Mouse (Mus musculus) cerebellum, postnatal 10 days (tissue): ENCODE data around the gene Ptpn14.
A peak's percentile ranks its signal among the peaks of the same experiment; 100 is the strongest.

ENCODE experiments used
- DNase-seq, 2 experiments: peaks; one replicate each; pipeline ENCODE4 v3.0.0; 2021; ENCODE audit warnings: mixed read lengths in 2 of 2

The Ptpn14 gene

GRCm38 (mm10) chr1:189718600-189718999, 9.5 kb upstream of the Ptpn14 start:
- no peak for DNase-seq

- peak in 1 of 2 experiments; percentile 35 for DNase-seq
These were observed 1.9 kb upstream of the Ptpn14 start for GRCm38 (mm10) chr1:189726121-189726520.

GRCm38 (mm10) chr1:189727346-189727883, 653 bp upstream of the Ptpn14 start:
- peak; percentile 32 to 37 for DNase-seq

- no peak for DNase-seq
These were observed 682 bp downstream of the Ptpn14 start for GRCm38 (mm10) chr1:189728784-189729115.

- no peak for DNase-seq
These were observed 1.2 kb downstream of the Ptpn14 start for GRCm38 (mm10) chr1:189729141-189729815.

GRCm38 (mm10) chr1:189731697-189732096, 3.6 kb downstream of the Ptpn14 start:
- no peak for DNase-seq

DNA sequence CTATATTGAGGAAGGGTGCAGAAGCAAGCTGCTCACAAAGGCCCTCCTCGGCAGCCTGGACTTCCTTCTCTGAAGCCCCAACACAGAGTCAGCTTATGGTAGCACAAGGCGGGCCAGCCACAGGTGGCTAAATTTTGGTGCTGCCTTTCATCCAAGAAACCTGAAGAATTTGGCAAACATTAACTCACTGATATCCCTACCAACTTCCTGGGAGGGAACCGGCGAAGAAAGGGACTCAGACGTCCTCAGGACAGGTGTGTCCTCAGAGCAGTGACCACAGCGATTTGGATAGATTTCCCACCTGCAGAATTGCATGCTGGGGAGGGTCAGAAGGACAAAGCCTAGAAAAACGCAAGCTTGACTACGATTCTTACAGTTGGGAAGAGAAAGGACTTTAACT, 4.1 kb downstream of the Ptpn14 start:
- no peak for DNase-seq

DNA sequence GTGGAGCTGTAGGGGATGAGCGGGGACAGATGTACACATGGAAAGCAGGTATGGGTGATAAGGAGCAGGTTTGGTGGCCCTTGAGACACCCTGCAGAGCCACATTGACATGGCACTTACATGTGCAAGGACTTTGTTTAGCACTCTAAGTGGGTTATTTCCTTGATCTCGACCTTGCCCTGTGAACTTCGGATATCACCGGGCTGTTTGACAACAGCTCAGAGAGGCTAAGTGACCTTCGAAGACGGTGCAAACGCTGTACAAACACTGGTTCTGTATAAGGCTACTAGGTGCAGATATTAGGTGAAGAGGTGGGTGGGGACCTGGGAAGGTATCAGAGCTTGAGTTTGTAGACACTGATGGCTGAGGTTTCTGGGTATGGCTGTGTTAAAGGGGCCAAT, 12.0 kb downstream of the Ptpn14 start:
- DNase-seq, result no peak

DNA sequence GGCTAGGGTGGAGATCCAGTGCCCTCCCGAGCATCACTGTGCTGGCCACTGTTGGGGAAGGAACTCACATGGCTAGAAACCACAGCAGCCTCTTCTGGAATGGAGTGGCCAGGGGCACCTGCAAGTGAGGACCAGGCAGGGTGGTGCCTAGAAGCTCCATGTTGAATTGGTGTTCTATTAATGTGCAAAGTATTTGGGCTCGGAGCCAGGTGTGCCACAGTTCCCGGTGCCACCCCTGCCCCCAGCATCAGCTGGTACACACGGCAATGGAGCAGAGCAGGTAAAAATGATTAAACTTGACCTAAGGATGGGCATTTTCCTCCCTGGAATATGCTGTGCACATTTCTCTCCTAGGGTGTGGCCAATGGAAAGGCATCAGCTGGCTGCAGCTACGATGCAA, 14.0 kb downstream of the Ptpn14 start:
- no peak for DNase-seq

GRCm38 (mm10) chr1:189743136-189743535, 15.1 kb downstream of the Ptpn14 start:
- peak; percentile 53 to 64 for DNase-seq

GRCm38 (mm10) chr1:189744914-189745710, 17.0 kb downstream of the Ptpn14 start:
- DNase-seq, result no peak

DNA sequence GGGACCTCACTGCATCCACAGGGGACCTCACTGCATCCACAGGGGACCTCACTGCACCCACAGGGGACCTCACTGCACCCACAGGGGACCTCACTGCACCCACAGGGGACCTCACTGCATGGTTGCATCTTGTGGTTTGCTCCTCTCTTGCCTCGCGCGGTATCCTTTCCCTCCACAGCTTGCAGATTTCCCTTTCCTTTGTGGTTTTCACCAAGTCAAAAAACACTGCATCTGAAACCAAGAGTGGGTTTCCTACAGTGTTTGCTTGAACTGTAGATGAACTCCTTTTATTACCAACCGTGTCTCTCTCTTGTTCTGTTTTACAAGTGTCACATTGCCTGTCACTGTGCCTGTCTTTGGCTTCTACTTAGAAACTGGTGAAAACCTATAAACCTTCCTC, 18.5 kb downstream of the Ptpn14 start:
- no peak for DNase-seq

DNA sequence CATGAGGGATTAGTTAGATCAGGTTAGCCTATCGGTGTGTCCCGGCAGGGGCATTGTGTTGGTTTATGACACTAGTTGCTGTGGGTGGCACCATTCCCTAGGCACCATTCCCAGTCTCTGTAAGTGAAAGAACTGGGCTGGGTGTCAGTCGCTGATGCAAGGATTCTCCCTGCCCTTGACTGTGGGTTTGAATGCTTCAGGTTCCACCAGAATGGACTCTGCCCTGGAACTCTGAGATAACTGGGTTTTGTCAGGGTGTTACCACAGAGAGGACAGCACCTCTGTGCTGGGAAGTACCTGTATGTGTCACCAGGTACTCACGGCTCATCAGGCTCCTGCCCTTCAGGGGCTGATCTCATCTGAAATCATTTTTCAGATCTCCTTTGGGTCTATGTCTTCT, 21.7 kb downstream of the Ptpn14 start:
- DNase-seq, result no peak

GRCm38 (mm10) chr1:189750233-189750632, 22.2 kb downstream of the Ptpn14 start:
- DNase-seq, result no peak

GRCm38 (mm10) chr1:189752245-189752644, 24.2 kb downstream of the Ptpn14 start:
- DNase-seq, result no peak

DNA sequence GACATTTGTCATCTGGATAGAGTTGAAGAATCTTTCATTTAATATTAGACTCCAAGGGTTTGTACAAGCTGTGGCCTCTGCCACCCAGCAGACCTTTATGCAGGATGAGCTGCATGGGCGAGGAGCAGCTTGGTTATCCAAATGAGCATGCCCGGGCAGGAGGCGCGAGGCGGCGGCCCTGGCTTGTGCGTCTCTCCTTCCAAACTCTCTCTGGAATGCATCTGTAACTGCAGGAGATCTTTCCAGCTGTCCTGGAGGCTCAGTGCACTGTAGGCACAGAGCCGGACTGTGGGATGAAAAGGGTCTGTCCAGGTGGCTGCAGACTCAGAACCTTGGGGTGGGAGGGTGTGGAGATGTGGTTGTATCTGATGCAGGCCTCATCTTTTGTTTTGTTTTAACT, 27.0 kb downstream of the Ptpn14 start:
- peak in 1 of 2 experiments; percentile 15 for DNase-seq

DNA sequence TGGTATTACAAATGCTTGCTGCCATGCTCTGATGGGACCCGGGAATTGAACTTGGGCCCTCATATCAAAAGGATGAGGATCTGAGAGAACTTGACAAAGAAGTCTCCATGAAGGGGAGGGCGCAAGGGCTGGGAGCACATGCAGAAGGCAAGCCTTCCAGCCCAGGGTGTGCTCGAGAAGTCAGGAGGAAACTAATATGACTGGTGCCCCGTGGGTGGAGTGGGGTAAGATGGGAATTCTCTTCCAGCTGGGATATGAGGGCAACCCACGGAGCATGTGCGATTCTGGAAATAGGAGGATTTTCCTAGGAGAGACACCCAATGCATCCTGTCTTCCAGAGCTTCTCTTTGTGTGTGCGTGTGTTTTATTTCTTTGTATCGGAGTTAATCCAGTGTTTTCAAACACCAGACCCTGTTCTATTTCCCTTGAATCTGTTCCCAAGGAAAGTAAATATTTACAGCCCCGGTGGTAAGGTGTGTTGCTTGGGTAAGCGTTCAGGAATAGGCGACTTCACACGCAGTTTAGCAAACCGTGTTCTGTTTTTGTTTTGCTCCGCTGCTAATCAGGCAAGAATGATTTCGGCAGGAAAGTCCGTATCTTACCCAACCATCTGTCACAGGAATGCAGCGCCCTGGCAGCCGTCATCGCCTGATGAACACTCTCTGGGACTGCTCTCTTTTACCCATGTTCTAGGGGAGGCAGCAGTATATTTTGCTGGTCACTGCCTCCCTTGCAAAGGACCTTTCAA, 28.4 kb downstream of the Ptpn14 start:
- peak; percentile 74 to 81 for DNase-seq

- no peak for DNase-seq
These were observed 29.0 kb downstream of the Ptpn14 start for GRCm38 (mm10) chr1:189757054-189757408.

DNA sequence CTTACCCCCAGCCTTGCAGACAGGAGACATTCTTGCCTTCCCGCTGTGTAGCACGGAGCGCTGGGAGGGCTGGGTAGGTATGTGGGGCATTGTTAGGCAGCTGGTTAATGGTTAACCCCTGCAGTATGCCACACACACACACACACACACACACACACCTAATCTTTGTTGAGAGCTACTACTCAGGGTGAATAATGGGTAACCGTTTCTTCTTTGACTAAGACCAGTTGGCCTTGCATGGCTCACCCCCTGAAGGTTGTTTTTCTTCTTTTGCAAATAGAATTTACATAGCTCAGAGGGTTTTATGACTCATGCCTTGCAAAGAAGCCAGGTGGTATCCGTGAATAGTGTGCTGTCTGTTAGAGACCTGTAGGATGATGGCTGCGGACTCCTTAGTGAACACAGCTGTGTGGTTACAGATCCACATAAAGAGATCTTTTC, 33.5 kb downstream of the Ptpn14 start:
- no peak for DNase-seq

DNA sequence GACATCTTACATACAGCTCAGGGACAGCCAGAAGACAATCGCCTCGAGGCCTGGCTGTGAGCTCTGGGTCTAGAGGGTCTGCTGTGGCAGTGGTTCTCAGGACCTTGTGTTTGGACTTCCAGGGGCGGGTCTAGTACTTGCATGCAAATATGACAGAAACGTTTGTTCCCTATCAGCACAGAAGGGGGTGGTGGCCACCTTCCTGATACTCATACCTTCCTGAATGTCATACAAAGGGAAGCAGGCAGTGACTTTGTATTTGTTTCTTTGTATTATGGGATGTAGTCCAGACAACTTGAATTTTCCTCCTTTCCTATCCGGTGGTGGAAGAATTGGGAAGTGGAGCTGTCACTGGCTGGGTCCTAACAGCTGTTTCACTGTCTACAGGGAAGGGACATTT, 36.2 kb downstream of the Ptpn14 start:
- no peak for DNase-seq

GRCm38 (mm10) chr1:189767164-189767563, 39.1 kb downstream of the Ptpn14 start:
- DNase-seq, result no peak

DNA sequence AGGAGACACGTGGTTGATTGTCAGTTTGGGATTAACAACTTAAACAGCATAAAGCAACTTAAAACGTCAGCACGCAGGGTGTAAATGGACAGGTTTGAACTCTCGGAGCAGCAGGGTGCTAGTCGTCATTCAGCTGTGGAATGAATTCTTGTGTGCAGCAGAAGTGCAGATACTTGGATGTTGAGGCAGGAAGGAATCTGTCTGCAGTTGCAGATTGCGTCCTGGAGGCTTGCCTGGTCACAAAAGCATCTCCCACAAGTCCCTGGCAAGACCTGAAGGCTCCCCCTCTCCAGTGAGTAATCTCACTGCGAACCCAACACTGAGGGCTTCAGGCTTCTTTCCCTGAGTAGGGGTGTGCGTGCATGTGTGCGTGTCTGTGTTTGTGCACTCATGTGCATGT, 39.8 kb downstream of the Ptpn14 start:
- DNase-seq, result no peak

- no peak for DNase-seq
These were observed 42.4 kb downstream of the Ptpn14 start for GRCm38 (mm10) chr1:189770516-189770915.

DNA sequence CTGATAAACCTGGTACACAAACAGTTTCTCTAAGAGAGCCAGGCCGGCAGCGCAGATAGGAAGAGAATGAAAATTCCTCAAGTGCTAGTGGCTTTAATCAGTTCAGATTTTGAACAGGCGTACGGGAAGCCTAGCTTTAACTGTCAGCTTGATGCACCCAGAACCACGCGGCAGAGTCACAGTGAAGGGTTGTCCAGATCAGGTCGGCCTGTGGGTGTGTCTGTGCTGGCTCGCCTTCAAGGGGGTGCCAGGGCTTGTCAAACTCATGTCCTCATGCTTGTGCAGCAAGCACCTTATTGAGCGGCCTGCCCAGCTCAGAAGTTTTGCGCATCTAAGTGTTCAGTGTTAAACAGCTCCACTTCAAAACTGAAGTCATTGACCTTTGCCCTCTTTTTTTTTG, 44.6 kb downstream of the Ptpn14 start:
- DNase-seq, result no peak
